Mouse (Mus musculus) left cerebral cortex, postnatal 36 days (tissue): ENCODE data around the gene Mrps16. TPM values are rescaled to one million over a fixed set of nuclear protein-coding genes. Genes with fewer than 3 reads are reported as not detected.
A peak's percentile ranks its signal among the peaks of the same experiment; 100 is the strongest.

Experiments used
- DNase-seq, 2 experiments: peaks; one replicate each; pipeline ENCODE4 v3.0.0; 2021 to 2022; ENCODE audit warnings: low spot score in 2 of 2, mixed read lengths in 1 of 2
- intact Hi-C: fragments of 180-260 bp; cut with DNase I; formaldehyde crosslinking; loops from one replicate; pipeline ENCODE4 v1.15.1; 2025
- total RNA-seq, 2 experiments: library from RNA; stranded (reverse); gene quantifications; 2 replicates each; pipeline ENCODE4 v1.2.3; 2021

Gene Mrps16
- total RNA-seq, 2 experiments from 2014 or later: 31.7 to 31.9 TPM

- DNase-seq: no peak
- intact Hi-C loops: no loop called here
These were observed 16.3 kb downstream of the Mrps16 start for GRCm38 (mm10) chr14:20377112-20377521.

GRCm38 (mm10) chr14:20371854-20372253, 21.6 kb downstream of the Mrps16 start:
- DNase-seq: no peak
- intact Hi-C loops: no loop called here

- intact Hi-C loops: no loop called here
- DNase-seq: no peak
These were observed 22.6 kb downstream of the Mrps16 start for GRCm38 (mm10) chr14:20370798-20371197.

- intact Hi-C loops: no loop called here
- no peak for DNase-seq
These were observed 25.2 kb downstream of the Mrps16 start for GRCm38 (mm10) chr14:20368271-20368670.

- no peak for DNase-seq
- intact Hi-C loops: no loop called here
These were observed 30.2 kb downstream of the Mrps16 start for GRCm38 (mm10) chr14:20363230-20363629.

GRCm38 (mm10) chr14:20347991-20348541, 45.4 kb downstream of the Mrps16 start, which contains the start of the genes Ecd and Fam149b:
Gene Ecd, minus strand, starts transcription at chr14:20348121.
Gene Fam149b, plus strand, starts transcription at chr14:20348162.
- peak; percentile 91 to 92 for DNase-seq
- intact Hi-C loops: no loop called here

- intact Hi-C loops: no loop called here
- no peak for DNase-seq
These were observed 45.9 kb downstream of the Mrps16 start for GRCm38 (mm10) chr14:20347441-20347990.

- intact Hi-C loops: no loop called here
- DNase-seq: no peak
These were observed 47.5 kb downstream of the Mrps16 start for GRCm38 (mm10) chr14:20345885-20346284.

GRCm38 (mm10) chr14:20340866-20341265, 52.6 kb downstream of the Mrps16 start:
- intact Hi-C loops: no loop called here
- no peak for DNase-seq

GRCm38 (mm10) chr14:20340149-20340548, 53.3 kb downstream of the Mrps16 start:
- DNase-seq: no peak
- intact Hi-C loops: no loop called here

GRCm38 (mm10) chr14:20339415-20339814, 54.0 kb downstream of the Mrps16 start:
- no peak for DNase-seq
- intact Hi-C loops: no loop called here

Other genes with a start within 250 kb of the Mrps16 start
- gene Kcnk5, start 211.8 kb downstream of the Mrps16 start, total RNA-seq: under 1 TPM; 0.41 to 0.47 TPM
- gene Kcnk16, start 124.4 kb downstream of the Mrps16 start, total RNA-seq: not detected
- 10 to 100 TPM; 17.4 to 19.5 TPM for gene Nudt13, start 98.9 kb downstream of the Mrps16 start, total RNA-seq
- gene Ecd, start 45.5 kb downstream of the Mrps16 start, total RNA-seq: 10 to 100 TPM; 37.1 to 41.9 TPM
- 10 to 100 TPM; 46.1 to 56.2 TPM for gene Fam149b, start 45.5 kb downstream of the Mrps16 start, total RNA-seq
- 10 to 100 TPM; 24.7 to 25.1 TPM for gene Dnajc9, start 4.7 kb downstream of the Mrps16 start, total RNA-seq
- 1 to 10 TPM in 1 of 2 experiments, under 1 TPM in 1; 0.57 to 2.6 TPM for gene Cfap70, start 58.6 kb upstream of the Mrps16 start, total RNA-seq
- gene Anxa7, start 86.5 kb upstream of the Mrps16 start, total RNA-seq: 10 to 100 TPM; 61.6 to 69.9 TPM
- gene Mss51, start 103.3 kb upstream of the Mrps16 start, total RNA-seq: 1 to 10 TPM in 1 of 2 experiments, under 1 TPM in 1; 0.44 to 1.1 TPM
- 100 to 1,000 TPM; 270 to 289 TPM for gene Ppp3cb, start 152.9 kb upstream of the Mrps16 start, total RNA-seq
- 10 to 100 TPM; 48.3 to 53.7 TPM for gene Usp54, start 247.4 kb upstream of the Mrps16 start, total RNA-seq